Mouse (Mus musculus) activated CD4-positive, CD25-positive, alpha-beta regulatory T cell, adult 4 months (primary cell): Measurements from ENCODE around the gene Mmp12. TPM values are rescaled to one million over a fixed set of nuclear protein-coding genes. Genes with fewer than 3 reads are reported as not detected.
"Not testable (repeated sequence)": the region's sequence is repeated elsewhere in the genome, so short reads cannot be mapped to it uniquely, and the experiment has no call there.

ENCODE experiments used
- ATAC-seq: one replicate; pipeline ENCODE4 v1.8.0; 2017
- polyA plus RNA-seq, 2 experiments: library from polyadenylated mRNA; unstranded; fragments of 100-300 nt; shearing (Covaris generic); gene quantifications; one replicate each; pipeline ENCODE4 v1.2.1; 2017

Gene Mmp12
- not detected for polyA plus RNA-seq

DNA sequence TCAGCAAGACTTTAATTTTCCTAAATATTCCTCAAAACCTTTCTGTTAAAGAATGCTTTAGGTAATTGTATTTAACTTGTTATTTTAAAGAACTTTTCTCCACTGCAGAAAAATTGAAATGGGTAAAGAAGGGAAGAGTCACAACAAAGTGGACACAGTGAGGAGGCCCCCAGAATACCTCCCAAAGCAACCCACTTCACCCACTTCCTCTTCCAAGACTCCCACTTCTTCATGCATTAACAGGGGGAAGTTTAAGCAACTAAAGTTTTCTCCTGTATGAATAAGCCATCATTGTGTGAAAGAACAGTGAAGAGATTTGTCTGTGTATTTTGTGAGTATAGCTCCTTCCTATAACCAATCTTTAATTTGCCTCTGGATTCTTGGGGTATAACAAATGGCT is at the start of gene Mmp12:
Mmp12 (plus strand) TSS at position 275 of the 400 bp plus-strand sequence.
- no peak for ATAC-seq

DNA sequence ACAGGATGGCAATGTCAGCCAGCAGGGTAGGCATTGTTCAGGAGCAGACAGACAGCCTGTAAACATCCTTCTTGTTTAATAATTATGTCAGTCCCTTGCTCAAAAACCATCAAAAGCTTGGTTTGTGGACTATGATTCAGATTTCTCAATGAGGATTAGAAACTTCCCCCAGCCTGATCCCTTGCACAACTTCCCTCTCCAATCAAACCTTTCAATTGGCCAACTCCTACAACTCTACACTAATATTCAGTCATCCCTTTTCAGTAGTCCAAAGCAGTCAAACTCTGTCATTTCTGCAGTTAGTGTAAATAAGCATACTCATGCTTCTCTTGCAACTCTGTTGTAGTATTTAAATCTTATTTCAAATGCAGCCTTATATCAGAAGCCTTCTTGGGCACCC is 12.3 kb upstream of the Mmp12 start:
- no peak for ATAC-seq

DNA sequence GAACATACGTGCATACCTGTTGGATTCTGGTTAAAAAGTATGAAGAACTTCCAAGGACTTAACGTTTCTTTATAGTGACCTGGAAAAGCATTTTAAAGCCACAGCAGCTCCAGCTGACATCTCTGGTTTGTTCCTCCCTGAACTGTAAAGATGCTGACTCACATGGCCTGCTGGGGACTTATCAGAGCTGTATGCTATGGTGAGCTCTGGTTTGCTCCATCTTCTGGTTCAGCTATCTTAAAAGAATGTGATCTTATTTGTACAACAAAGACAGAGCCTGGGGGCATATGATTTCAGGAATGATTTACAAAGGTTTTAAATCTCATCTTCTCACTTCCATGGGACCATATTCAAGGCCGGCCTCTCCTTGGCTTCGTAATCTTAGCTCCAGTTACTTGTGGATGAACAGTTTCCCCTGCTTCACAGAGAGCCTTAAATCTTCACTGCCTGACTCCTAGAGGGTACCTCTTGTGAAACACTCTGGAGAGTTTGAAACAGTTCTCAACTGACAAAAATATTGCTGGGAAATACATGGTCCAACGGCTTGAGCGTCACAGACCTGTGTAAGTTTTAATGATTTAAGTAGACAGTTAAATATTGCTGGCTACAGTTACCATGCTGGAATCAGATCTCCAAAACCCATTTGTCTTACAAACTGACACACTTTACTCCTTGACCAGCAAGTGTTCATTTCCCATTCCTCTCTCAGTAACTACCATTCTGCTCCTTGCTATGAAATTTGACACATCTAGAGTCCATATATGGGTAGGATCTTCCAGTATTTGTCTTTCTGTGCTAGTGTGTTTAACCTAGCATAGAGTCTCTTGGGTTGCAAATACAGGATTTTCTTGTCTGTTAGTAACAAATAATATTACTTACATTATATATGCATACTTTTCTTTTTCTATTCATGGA is 8.2 kb upstream of the Mmp12 start:
- no peak for ATAC-seq

DNA sequence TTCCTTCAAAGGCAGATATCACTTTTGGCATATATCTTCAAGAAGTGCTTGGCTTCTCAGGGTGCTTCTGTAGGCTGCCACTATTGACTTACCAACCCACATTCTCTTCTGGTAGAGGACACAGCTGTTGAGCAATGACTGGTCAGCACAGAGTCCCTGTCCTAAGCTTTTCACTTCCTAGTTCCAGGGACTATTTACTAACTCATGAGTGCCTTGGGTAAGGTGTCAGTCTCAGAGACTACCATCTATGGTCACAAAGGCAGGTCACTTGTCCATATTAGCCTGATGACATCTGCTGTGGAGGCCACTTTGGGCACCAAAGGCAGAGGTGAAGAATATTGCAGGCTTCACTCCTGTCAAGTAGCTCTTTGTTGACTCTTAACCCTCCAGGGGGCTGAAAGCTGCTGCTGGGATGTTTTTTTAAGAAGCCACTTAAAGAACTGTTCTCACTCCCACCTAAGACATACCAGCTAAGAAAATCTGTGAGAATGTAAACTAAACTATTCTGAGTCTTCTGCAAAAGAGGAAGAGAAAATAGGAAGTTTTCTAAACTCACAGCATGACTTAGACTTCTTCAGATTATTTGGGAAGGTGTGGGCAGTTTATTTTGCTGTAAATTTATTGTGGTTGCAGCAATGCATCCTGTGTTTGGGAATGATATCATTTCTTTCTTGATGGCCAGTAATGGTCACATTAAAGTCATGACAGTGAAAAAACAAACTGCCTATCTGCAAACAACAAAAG is 7.3 kb upstream of the Mmp12 start:
- no peak for ATAC-seq

DNA sequence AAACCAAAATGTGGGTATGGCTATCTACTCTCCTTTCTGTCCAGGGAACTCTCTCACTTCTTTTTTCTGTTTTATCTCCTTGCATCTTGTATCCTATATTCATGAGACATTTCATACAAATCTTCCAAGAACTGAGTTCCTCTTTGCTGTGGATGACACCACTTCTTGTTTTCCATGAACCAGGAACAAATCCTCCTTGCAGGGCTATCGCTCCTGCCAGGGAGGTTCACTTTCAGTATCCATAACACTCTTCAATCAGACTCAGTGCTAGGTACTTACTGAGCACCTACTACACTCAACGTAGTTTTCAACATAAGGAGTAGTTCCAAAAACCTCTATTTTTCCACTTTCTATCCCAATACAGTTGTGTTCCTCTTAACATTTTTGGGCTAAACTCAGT is 1.3 kb downstream of the Mmp12 start:
- ATAC-seq = no peak

DNA sequence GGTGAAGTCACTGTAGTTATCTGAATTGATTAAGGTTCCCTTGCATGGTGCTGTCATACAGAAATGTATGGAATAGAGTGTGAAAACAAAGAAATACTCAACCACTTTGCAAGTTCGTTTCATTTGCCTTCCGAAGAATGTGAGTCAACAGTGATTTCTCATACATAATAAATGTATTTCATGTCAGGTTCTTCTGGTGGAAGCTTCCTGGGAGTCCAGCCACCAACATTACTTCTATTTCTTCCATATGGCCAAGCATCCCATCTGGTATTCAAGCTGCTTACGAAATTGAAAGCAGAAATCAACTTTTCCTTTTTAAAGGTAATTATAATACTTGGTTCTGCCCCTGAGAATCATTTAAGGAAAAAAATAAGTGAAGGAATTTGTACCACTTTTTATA is 10.4 kb downstream of the Mmp12 start:
- no peak for ATAC-seq

DNA sequence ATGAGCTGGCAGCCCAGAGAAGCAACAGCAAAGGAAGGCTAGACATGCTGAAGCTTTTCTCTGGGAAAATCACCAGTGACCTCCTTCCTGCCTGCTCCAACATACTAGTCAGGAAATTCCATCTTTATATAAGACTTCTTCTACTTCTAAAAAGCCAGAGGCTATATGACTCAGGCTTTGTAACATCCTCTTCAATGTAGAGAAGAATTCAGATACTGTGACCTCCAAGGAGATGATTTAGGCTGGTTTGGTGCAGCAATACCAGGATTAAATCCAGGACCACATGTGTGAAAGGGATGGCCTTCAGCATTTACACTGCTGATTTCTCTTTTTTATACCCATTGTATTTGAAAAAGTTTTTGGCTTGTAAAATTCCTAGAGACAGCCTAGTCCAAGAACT is 43.8 kb downstream of the Mmp12 start, which contains the start of gene Mmp1b:
Mmp1b (minus strand) TSS at position 101 of the 400 bp plus-strand sequence.
- no peak for ATAC-seq

DNA sequence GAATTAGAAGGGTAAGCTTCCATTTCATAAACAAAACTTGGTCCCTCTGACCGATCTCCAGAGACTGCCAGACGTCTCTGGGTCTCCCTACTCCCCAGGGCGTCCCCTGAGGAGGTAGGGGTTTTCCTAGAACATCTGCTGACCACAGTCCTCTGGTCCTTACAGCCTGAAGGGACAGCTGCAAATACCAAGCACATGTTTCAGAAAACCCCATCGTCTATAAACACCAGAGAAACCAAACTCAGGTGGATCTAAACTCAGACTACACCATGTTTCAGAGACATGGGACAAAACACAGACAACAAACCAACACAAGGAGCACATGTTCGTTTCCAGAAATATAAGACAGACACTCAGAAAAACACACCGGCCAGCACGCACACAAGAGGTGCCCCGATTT is 52.4 kb downstream of the Mmp12 start:
- ATAC-seq = not testable (repeated sequence)

Other genes starting within 250 kb of the Mmp12 start
- 1 to 10 TPM; 3.6 to 5.4 TPM for gene Dync2h1, start 159.9 kb upstream of the Mmp12 start, polyA plus RNA-seq
- gene Dcun1d5, start 159.9 kb upstream of the Mmp12 start, polyA plus RNA-seq = 10 to 100 TPM; 21.1 to 39.6 TPM
- not detected for gene Mmp13, start 71.9 kb upstream of the Mmp12 start, polyA plus RNA-seq
- gene Mmp1b, start 43.7 kb downstream of the Mmp12 start, polyA plus RNA-seq = not detected
- gene Mmp3, start 101.4 kb downstream of the Mmp12 start, polyA plus RNA-seq = not detected
- not detected for gene Mmp10, start 158.0 kb downstream of the Mmp12 start, polyA plus RNA-seq
- under 1 TPM in 1 of 2 experiments, not detected in 1; 0.19 TPM for gene Mmp8, start 214.1 kb downstream of the Mmp12 start, polyA plus RNA-seq
- not detected for gene Mmp27, start 227.0 kb downstream of the Mmp12 start, polyA plus RNA-seq